Mouse (Mus musculus) forebrain, embryonic 14.5 days (tissue): ENCODE data around the gene Ifrd2. TPM values are rescaled to one million over a fixed set of nuclear protein-coding genes. Genes with fewer than 3 reads are reported as not detected.
"Not testable (repeated sequence)": the region's sequence is repeated elsewhere in the genome, so short reads cannot be mapped to it uniquely, and the experiment has no call there.

Experiments used
- ATAC-seq: fragments of 200-750 bp; cut with Nextera tagmentation; 2 replicates; pipeline ENCODE4 v1.8.0; 2017; ENCODE audit warnings: mild to moderate bottlenecking, moderate library complexity
- DNase-seq: peaks from one replicate; pipeline ENCODE4 v3.0.0-alpha.2; 2015; ENCODE audit warnings: low spot score
- H3K27ac ChIP-seq: fragments of 300-500 bp; sonication (generic); 2 replicates; pipeline ENCODE4 v1.5.1; 2014; ENCODE audit warnings: low read depth, mild to moderate bottlenecking, control low read depth, low read length, moderate library complexity
- H3K27me3 ChIP-seq: fragments of 300-500 bp; sonication (generic); replicated peaks from 2 replicates; pipeline ENCODE4 v1.6.1; 2014; ENCODE audit warnings: low read length, control low read depth, mixed read lengths; ENCODE audit not compliant: control insufficient read depth, insufficient read depth
- H3K36me3 ChIP-seq: fragments of 300-500 bp; sonication (generic); 2 replicates; pipeline ENCODE4 v1.6.1; 2014; ENCODE audit warnings: low read length, control low read depth; ENCODE audit not compliant: control insufficient read depth, insufficient read depth
- H3K4me1 ChIP-seq: fragments of 300-500 bp; sonication (generic); 2 replicates; pipeline ENCODE4 v1.6.1; 2014; ENCODE audit warnings: antibody characterized with exemption, low read length, control low read depth; ENCODE audit not compliant: control insufficient read depth, insufficient read depth
- H3K4me2 ChIP-seq: fragments of 300-500 bp; sonication (generic); 2 replicates; pipeline ENCODE4 v1.6.1; 2014; ENCODE audit warnings: mild to moderate bottlenecking, control low read depth, low read length
- H3K4me3 ChIP-seq: fragments of 300-500 bp; sonication (generic); 2 replicates; pipeline ENCODE4 v1.5.1; 2014; ENCODE audit warnings: low read depth, low read length, control low read depth
- H3K9ac ChIP-seq: fragments of 300-500 bp; sonication (generic); 2 replicates; pipeline ENCODE4 v1.6.1; 2014; ENCODE audit warnings: mild to moderate bottlenecking, low read length, control low read depth, moderate library complexity
- H3K9me3 ChIP-seq: fragments of 300-500 bp; sonication (generic); replicated peaks from 2 replicates; pipeline ENCODE4 v1.6.1; 2016; ENCODE audit warnings: low read length, control low read depth, mixed read lengths; ENCODE audit not compliant: control insufficient read depth
- WGBS: fragments of 180-500 bp; shearing (Covaris S2); extraction: QIAGEN DNeasy Blood & Tissue Kit; methylation state at CpG from one replicate; pipeline ENCODE4 v1.1.7; 2014; 5-methylcytosine and 5-hydroxymethylcytosine counted together
- polyA plus RNA-seq: library from polyadenylated mRNA; unstranded; fragments of >200 nt; fragmentation: Nextera tagmentation; extraction: Ambion mirVana; gene quantifications from 2 replicates; pipeline ENCODE4 v1.2.1, GENCODE M21; 2014

The Ifrd2 gene
- polyA plus RNA-seq, 1 experiment from 2014 or later, result 19.1 TPM

GRCm38 (mm10) chr9:107568331-107569261 is 18.8 kb upstream of the Ifrd2 start:
- H3K4me1 ChIP-seq, result peaks cover 29% of the 10 kb centered on the region
- peaks cover 51% of the 10 kb centered on the region for H3K36me3 ChIP-seq
- peak; percentile 95 for DNase-seq

GRCm38 (mm10) chr9:107569270-107569669 is 18.2 kb upstream of the Ifrd2 start:
- peak overlapping the region; percentile 92 for H3K9ac ChIP-seq
- peaks cover 25% of the 10 kb centered on the region for H3K4me1 ChIP-seq
- peak overlapping the region; percentile 88 for H3K4me3 ChIP-seq
- ATAC-seq (peak; percentile 25), DNase-seq (no peak)
- no peaks in the 10 kb centered on the region for H3K9me3 ChIP-seq
- no peaks in the 10 kb centered on the region for H3K27me3 ChIP-seq
- peak overlapping the region; percentile 92 for H3K4me2 ChIP-seq
- WGBS, result 1% methylated on average over 23 of the region's 23 CpGs
- peak overlapping the region; percentile 77 for H3K27ac ChIP-seq
- peaks cover 54% of the 10 kb centered on the region for H3K36me3 ChIP-seq

More at GRCm38 (mm10) chr9:107568331-107569261, 18.8 kb upstream of the Ifrd2 start:
- H3K4me2 ChIP-seq, result peak overlapping the region; percentile 92
- peak; percentile 91 for ATAC-seq
- H3K27me3 ChIP-seq, result no peaks in the 10 kb centered on the region
- H3K4me3 ChIP-seq, result peak overlapping the region; percentile 88
- H3K27ac ChIP-seq, result peak overlapping the region; percentile 77
- H3K9me3 ChIP-seq, result no peaks in the 10 kb centered on the region
- H3K9ac ChIP-seq, result peak overlapping the region; percentile 92
- WGBS, result under 1% methylated on average over 41 of the region's 41 CpGs

- H3K27me3 ChIP-seq, result no peaks in the 10 kb centered on the region
- 31% methylated on average over 13 of the region's 13 CpGs for WGBS
- peaks cover 52% of the 10 kb centered on the region for H3K36me3 ChIP-seq
- H3K4me1 ChIP-seq, result peaks cover 25% of the 10 kb centered on the region
- peak overlapping the region; percentile 77; the same call in 1 of the 2 replicates for H3K27ac ChIP-seq
- H3K9me3 ChIP-seq, result no peaks in the 10 kb centered on the region
- H3K4me3 ChIP-seq, result peak overlapping the region; percentile 88
- no peak for ATAC-seq
- DNase-seq, result no peak
- H3K9ac ChIP-seq, result peak overlapping the region; percentile 92
- peak overlapping the region; percentile 92 for H3K4me2 ChIP-seq
Measured at GRCm38 (mm10) chr9:107570016-107570415, 17.4 kb upstream of the Ifrd2 start.

GRCm38 (mm10) chr9:107570845-107571244 is 16.6 kb upstream of the Ifrd2 start:
- Histone ChIP-seq H3K27ac (no peak overlapping the region; the same call in 1 of the 2 replicates), H3K4me2 (peak overlapping the region; percentile 92), H3K4me3 (peak overlapping the region; percentile 88; the same call in 1 of the 2 replicates), H3K9me3 (no peaks in the 10 kb centered on the region), H3K9ac (peak overlapping the region; percentile 92), H3K36me3 (peaks cover 46% of the 10 kb centered on the region), H3K4me1 (peaks cover 25% of the 10 kb centered on the region), H3K27me3 (no peaks in the 10 kb centered on the region)
- WGBS, result 92% methylated on average over 21 of the region's 21 CpGs
- ATAC-seq (no peak), DNase-seq (no peak)

- Histone ChIP-seq H3K9me3 (no peaks in the 10 kb centered on the region), H3K36me3 (peaks cover 39% of the 10 kb centered on the region), H3K4me2 (no peak overlapping the region), H3K27me3 (no peaks in the 10 kb centered on the region), H3K9ac (no peak overlapping the region), H3K27ac (no peak overlapping the region), H3K4me3 (no peak overlapping the region), H3K4me1 (peaks cover 25% of the 10 kb centered on the region)
- DNase-seq (no peak), ATAC-seq (no peak)
- 94% methylated on average over 22 of the region's 22 CpGs for WGBS
Measured at GRCm38 (mm10) chr9:107571534-107572326, 15.7 kb upstream of the Ifrd2 start.

- H3K4me2 ChIP-seq, result no peak overlapping the region
- no peak overlapping the region for H3K9ac ChIP-seq
- H3K9me3 ChIP-seq, result no peaks in the 10 kb centered on the region
- no peak overlapping the region for H3K4me3 ChIP-seq
- no peaks in the 10 kb centered on the region for H3K27me3 ChIP-seq
- H3K27ac ChIP-seq, result no peak overlapping the region
- ATAC-seq (no peak), DNase-seq (no peak)
- WGBS, result 97% methylated on average over 2 of the region's 2 CpGs
- peaks cover 25% of the 10 kb centered on the region for H3K4me1 ChIP-seq
- peaks cover 39% of the 10 kb centered on the region for H3K36me3 ChIP-seq
Measured at GRCm38 (mm10) chr9:107572327-107572662, 15.1 kb upstream of the Ifrd2 start.

GRCm38 (mm10) chr9:107573774-107574173 is 13.7 kb upstream of the Ifrd2 start:
- H3K27ac ChIP-seq, DNase-seq, ATAC-seq, H3K4me3 ChIP-seq, H3K9me3 ChIP-seq, H3K9ac ChIP-seq, H3K27me3 ChIP-seq, H3K4me2 ChIP-seq: not testable (repeated sequence)
- peaks cover 15% of the 10 kb centered on the region for H3K4me1 ChIP-seq
- H3K36me3 ChIP-seq, result peaks cover 39% of the 10 kb centered on the region
- 80% methylated on average over 6 of the region's 6 CpGs for WGBS

GRCm38 (mm10) chr9:107575579-107576356 is 11.7 kb upstream of the Ifrd2 start:
- Histone ChIP-seq H3K4me1 (peaks cover 13% of the 10 kb centered on the region), H3K27ac (no peak overlapping the region), H3K36me3 (peaks cover 37% of the 10 kb centered on the region), H3K4me3 (no peak overlapping the region), H3K9ac (no peak overlapping the region), H3K9me3 (no peaks in the 10 kb centered on the region), H3K27me3 (no peaks in the 10 kb centered on the region), H3K4me2 (no peak overlapping the region)
- DNase-seq, result no peak
- WGBS, result 87% methylated on average over 14 of the region's 14 CpGs
- no peak for ATAC-seq
